Mouse (Mus musculus): ENCODE measurements around the gene Aff3. TPM values are rescaled to one million over a fixed set of nuclear protein-coding genes. Genes with fewer than 3 reads are reported as not detected.

Aff3 gene
- polyA plus RNA-seq, 1 experiment from 2014 or later: 10.5 TPM

DNA sequence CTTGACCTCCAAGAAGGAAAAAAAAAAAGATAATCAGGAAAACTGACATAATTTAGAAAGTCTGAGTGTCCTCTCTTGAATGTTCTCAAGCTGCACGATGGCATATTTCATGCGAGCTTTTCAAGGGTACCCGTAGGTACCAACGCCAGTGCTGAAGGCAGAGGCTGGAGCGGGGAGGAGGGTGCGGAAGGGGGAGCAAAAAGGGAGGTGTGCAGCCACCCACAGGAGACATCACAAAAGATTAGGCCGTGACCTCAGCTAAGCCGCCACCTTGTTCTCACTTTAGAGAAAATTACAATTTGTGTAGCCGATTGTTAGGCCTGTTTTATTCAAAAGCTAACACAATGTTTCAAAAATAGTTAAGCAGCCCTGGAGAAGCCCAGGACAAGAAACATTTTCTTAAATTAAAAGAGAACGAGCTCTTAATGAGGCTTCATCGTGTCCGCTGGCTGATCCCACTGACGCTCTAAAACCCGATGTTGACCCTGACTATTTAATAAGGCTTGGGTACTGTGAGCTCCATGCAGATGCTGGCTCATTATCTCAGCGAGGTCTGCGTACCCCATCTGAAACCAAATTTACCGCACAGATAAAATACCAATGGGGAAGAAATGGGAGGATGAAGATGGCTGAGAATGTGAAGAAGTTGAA is 274.4 kb downstream of the Aff3 start:
- no peak overlapping the region for H3K4me2 ChIP-seq
- WGBS: 88% methylated on average over 17 of the region's 17 CpGs
- H3K9me3 ChIP-seq: no peaks in the 10 kb centered on the region
- no peak for ATAC-seq (ENCODE audit: borderline replicate concordance, extremely low read depth, low FRiP score, low TSS enrichment)
- no peak overlapping the region for H3K9ac ChIP-seq
- H3K27ac ChIP-seq: no peak overlapping the region
- H3K4me3 ChIP-seq: no peak overlapping the region
- peaks cover 27% of the 10 kb centered on the region for H3K4me1 ChIP-seq
- H3K36me3 ChIP-seq: no peaks in the 10 kb centered on the region
- no peaks in the 10 kb centered on the region for H3K27me3 ChIP-seq

DNA sequence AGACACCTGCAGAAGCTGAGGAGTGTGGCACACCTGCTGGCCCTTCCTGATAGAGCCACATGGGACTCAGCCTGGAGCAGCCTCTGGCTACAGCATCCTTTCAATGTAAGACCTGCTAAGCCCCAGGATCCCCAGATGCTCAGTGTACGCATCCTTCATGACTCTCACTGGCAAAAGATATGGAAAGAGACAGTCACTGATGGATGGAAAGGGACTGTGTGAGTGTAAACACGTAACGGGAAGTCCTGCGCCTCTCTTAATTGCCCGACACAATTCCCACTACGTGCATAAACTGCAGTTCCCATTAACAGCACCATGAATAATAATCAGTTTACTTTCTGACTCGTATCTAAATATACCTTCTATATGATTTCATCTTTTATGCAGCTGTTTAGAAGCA is 275.2 kb downstream of the Aff3 start:
- Histone ChIP-seq H3K4me1 (peaks cover 19% of the 10 kb centered on the region), H3K27me3 (no peaks in the 10 kb centered on the region), H3K4me3 (no peak overlapping the region), H3K27ac (no peak overlapping the region), H3K4me2 (no peak overlapping the region), H3K36me3 (no peaks in the 10 kb centered on the region), H3K9ac (no peak overlapping the region), H3K9me3 (no peaks in the 10 kb centered on the region)
- ATAC-seq (ENCODE audit: borderline replicate concordance, extremely low read depth, low FRiP score, low TSS enrichment): no peak
- WGBS: 73% methylated on average over 7 of the region's 7 CpGs

- Histone ChIP-seq H3K9ac (no peak overlapping the region), H3K4me2 (no peak overlapping the region), H3K27me3 (no peaks in the 10 kb centered on the region), H3K36me3 (no peaks in the 10 kb centered on the region), H3K27ac (no peak overlapping the region), H3K4me3 (no peak overlapping the region), H3K9me3 (no peaks in the 10 kb centered on the region), H3K4me1 (peaks cover 9% of the 10 kb centered on the region)
- 53% methylated on average over 3 of the region's 3 CpGs for WGBS
- ATAC-seq (ENCODE audit: borderline replicate concordance, extremely low read depth, low FRiP score, low TSS enrichment): no peak
These were observed 276.3 kb downstream of the Aff3 start for GRCm38 (mm10) chr1:38388466-38388865.

DNA sequence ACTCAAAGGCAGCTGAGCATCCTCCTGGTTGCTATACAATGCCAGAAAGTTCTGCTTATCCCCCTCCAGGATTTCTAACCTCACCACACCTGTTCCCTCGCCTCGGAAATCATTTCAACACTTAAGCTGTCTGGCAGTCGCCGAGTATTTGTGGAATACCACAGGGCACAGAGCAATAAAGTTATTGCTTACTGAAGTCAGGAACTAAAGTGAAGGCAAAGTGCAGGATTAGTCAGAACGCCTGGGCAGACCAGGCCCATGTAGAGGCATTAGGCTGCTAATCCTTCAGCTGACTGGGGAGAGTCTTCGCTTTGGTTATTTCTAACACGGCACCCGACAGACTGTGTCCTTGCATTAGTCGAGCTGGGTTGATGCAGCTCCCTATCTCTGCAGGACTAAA is 277.3 kb downstream of the Aff3 start:
- Histone ChIP-seq H3K36me3 (no peaks in the 10 kb centered on the region), H3K4me3 (no peak overlapping the region), H3K9me3 (no peaks in the 10 kb centered on the region), H3K4me2 (no peak overlapping the region), H3K9ac (no peak overlapping the region), H3K27ac (no peak overlapping the region), H3K27me3 (no peaks in the 10 kb centered on the region), H3K4me1 (peaks cover 7% of the 10 kb centered on the region)
- 73% methylated on average over 9 of the region's 9 CpGs for WGBS
- ATAC-seq (ENCODE audit: borderline replicate concordance, extremely low read depth, low FRiP score, low TSS enrichment): no peak

- no peaks in the 10 kb centered on the region for H3K36me3 ChIP-seq
- no peaks in the 10 kb centered on the region; the same call in 1 of the 2 replicates for H3K9me3 ChIP-seq
- no peak overlapping the region for H3K4me2 ChIP-seq
- no peak overlapping the region for H3K4me3 ChIP-seq
- H3K4me1 ChIP-seq: peaks cover 5% of the 10 kb centered on the region
- H3K27ac ChIP-seq: no peak overlapping the region
- no peak for ATAC-seq (ENCODE audit: borderline replicate concordance, extremely low read depth, low FRiP score, low TSS enrichment)
- H3K27me3 ChIP-seq: no peaks in the 10 kb centered on the region
- H3K9ac ChIP-seq: no peak overlapping the region
- WGBS: 27% methylated on average over 16 of the region's 16 CpGs
These were observed 280.2 kb downstream of the Aff3 start for GRCm38 (mm10) chr1:38384457-38385121.

GRCm38 (mm10) chr1:38384010-38384409 is 280.7 kb downstream of the Aff3 start:
- Histone ChIP-seq H3K9me3 (no peaks in the 10 kb centered on the region; the same call in 1 of the 2 replicates), H3K4me2 (no peak overlapping the region), H3K4me3 (no peak overlapping the region), H3K9ac (no peak overlapping the region), H3K27me3 (no peaks in the 10 kb centered on the region), H3K36me3 (no peaks in the 10 kb centered on the region), H3K4me1 (peaks cover 5% of the 10 kb centered on the region), H3K27ac (no peak overlapping the region)
- WGBS: 68% methylated on average over 7 of the region's 7 CpGs
- ATAC-seq (ENCODE audit: borderline replicate concordance, extremely low read depth, low FRiP score, low TSS enrichment): no peak

- Histone ChIP-seq H3K4me1 (no peaks in the 10 kb centered on the region), H3K27me3 (no peaks in the 10 kb centered on the region), H3K9ac (no peak overlapping the region), H3K4me3 (no peak overlapping the region), H3K36me3 (no peaks in the 10 kb centered on the region), H3K4me2 (no peak overlapping the region), H3K9me3 (no peaks in the 10 kb centered on the region; the same call in 1 of the 2 replicates), H3K27ac (no peak overlapping the region)
- 79% methylated on average over 4 of the region's 4 CpGs for WGBS
- ATAC-seq (ENCODE audit: borderline replicate concordance, extremely low read depth, low FRiP score, low TSS enrichment): no peak
These were observed 282.1 kb downstream of the Aff3 start for GRCm38 (mm10) chr1:38382683-38383082.

DNA sequence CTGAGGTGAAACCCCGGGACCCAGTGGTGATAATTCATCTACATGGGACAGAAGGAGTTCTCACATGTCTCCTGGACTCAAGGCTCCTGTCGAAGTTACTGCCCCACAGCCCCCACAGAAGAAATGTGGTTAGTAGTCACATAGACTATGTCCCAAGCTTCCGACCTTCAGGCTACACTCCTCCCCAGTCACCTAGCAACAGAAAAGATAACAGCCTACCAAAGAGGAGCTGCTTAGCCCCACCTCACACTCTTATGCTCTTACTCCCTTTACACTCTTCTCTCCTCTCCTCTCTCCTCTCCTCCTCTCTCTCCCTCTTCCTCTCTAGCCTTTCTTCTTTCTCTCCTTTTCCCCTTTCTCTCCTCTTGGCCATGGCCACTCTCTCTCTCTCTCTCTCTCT is 286.8 kb downstream of the Aff3 start:
- ATAC-seq (ENCODE audit: borderline replicate concordance, extremely low read depth, low FRiP score, low TSS enrichment): no peak
- WGBS: 53% methylated on average over 3 of the region's 3 CpGs
- Histone ChIP-seq H3K27ac (no peak overlapping the region), H3K9ac (no peak overlapping the region), H3K36me3 (no peaks in the 10 kb centered on the region), H3K4me2 (no peak overlapping the region), H3K27me3 (no peaks in the 10 kb centered on the region), H3K4me3 (no peak overlapping the region), H3K9me3 (no peaks in the 10 kb centered on the region; the same call in 1 of the 2 replicates), H3K4me1 (no peaks in the 10 kb centered on the region)

- Histone ChIP-seq H3K4me2 (no peak overlapping the region), H3K9me3 (no peaks in the 10 kb centered on the region), H3K36me3 (no peaks in the 10 kb centered on the region), H3K9ac (no peak overlapping the region), H3K4me1 (no peaks in the 10 kb centered on the region), H3K27me3 (no peaks in the 10 kb centered on the region), H3K27ac (no peak overlapping the region), H3K4me3 (no peak overlapping the region)
- WGBS: 69% methylated on average over 8 of the region's 8 CpGs
- no peak for ATAC-seq (ENCODE audit: borderline replicate concordance, extremely low read depth, low FRiP score, low TSS enrichment)
These were observed 295.6 kb downstream of the Aff3 start for GRCm38 (mm10) chr1:38369166-38369565.

DNA sequence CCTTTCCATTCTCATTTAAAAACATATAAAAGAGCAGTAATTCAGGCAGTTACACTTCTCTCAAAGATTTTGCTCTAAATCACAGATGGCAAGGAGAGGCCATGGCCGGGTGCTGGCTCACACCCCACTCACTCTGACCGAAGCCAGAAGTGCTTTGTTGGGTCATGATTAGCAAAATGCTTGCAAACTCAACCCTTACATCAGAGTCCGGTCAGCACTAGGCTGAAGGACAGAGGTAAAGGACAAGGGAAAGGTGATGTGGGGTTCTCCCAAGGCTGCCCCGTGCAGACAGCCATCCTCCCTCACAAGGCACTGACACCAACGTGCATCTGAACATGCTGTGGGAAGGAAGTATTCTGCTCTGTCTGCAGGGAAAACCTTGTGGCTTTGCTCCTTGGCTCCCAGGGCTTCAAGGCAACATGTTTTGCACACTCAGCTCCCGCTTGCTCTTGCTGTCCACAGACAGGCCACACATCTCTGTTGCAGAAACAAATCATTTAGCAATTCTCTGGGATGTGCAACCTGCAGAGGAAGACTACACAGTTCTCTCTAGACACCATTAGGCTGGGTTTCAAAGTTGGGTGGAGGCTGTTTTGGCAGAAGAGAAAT is 296.6 kb downstream of the Aff3 start:
- Histone ChIP-seq H3K9ac (no peak overlapping the region), H3K9me3 (no peaks in the 10 kb centered on the region), H3K4me2 (no peak overlapping the region), H3K36me3 (no peaks in the 10 kb centered on the region), H3K27me3 (no peaks in the 10 kb centered on the region), H3K4me3 (no peak overlapping the region), H3K27ac (no peak overlapping the region), H3K4me1 (0 out of 2 replicates have a peak, but pooled peaks cover 3% of the 10 kb centered on the region)
- WGBS: 73% methylated on average over 6 of the region's 6 CpGs
- no peak for ATAC-seq (ENCODE audit: borderline replicate concordance, extremely low read depth, low FRiP score, low TSS enrichment)

- Histone ChIP-seq H3K36me3 (no peaks in the 10 kb centered on the region), H3K27ac (no peak overlapping the region), H3K4me3 (no peak overlapping the region), H3K27me3 (no peaks in the 10 kb centered on the region), H3K4me1 (0 out of 2 replicates have a peak, but pooled peaks cover 3% of the 10 kb centered on the region), H3K9ac (no peak overlapping the region), H3K9me3 (no peaks in the 10 kb centered on the region), H3K4me2 (no peak overlapping the region)
- ATAC-seq (ENCODE audit: borderline replicate concordance, extremely low read depth, low FRiP score, low TSS enrichment): no peak
- WGBS: 95% methylated on average over 14 of the region's 14 CpGs
These were observed 297.2 kb downstream of the Aff3 start for GRCm38 (mm10) chr1:38367404-38368080.

DNA sequence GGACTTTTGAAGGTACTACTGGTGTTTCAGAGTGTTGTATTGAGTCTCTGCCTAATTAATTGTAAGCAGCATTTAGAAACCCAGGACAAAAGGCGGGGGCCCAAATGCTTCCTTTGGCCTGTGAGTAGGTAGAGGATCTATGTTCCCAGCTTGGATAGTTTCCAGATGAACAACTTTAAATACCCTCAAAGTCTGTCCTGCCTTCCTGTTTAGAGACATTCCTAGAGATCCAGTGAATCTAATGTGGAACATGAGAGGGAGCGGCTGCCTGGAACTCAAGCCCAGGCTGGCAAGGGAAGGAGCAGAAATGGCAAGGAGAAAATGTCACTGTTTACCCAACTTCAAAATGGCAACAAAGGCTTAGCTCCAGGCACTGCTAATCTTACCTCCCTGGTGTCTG is 300.9 kb downstream of the Aff3 start:
- Histone ChIP-seq H3K36me3 (no peaks in the 10 kb centered on the region), H3K4me3 (no peak overlapping the region), H3K9ac (no peak overlapping the region), H3K27me3 (no peaks in the 10 kb centered on the region), H3K9me3 (no peaks in the 10 kb centered on the region), H3K4me1 (peaks cover 9% of the 10 kb centered on the region), H3K27ac (no peak overlapping the region), H3K4me2 (no peak overlapping the region)
- WGBS: 69% methylated on average over 2 of the region's 2 CpGs
- ATAC-seq (ENCODE audit: borderline replicate concordance, extremely low read depth, low FRiP score, low TSS enrichment): no peak
